Mouse (Mus musculus): ENCODE data around the gene Cfap100. TPM values are rescaled to one million over a fixed set of nuclear protein-coding genes. Genes with fewer than 3 reads are reported as not detected.

The Cfap100 gene
- 7.8 and 8.1 TPM in 2 replicates for polyA plus RNA-seq (2015; fragmentation: Nextera tagmentation; extraction: Ambion mirVana)

DNA sequence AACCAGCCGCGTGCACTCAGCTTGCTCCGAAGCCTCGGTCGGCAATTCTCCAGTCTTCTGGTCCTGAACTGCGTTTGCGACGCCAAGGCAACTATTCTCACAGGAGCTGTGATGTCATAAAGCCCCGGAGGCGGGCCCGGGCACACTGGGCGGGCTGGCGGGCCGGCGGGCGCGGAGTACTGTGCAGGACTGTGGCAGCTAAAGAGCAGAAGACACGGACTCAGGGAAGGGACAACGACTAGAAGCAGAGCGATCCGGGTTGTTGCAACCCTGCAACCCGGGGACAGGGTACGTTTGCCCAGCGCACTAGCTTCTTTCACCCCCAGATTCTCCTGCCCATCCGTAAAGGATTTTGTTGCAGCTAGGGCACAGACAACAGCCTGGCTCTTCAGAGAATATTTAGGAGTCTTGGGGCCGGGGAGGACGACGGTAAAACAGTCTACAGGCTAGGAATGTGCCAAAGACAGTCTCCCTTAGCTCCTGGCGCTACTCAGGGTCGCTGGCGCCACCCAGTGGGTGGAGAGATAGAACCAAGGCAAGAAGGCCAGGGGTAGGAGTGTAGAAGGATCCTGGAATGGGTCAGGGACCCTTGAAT lies at the start of gene Cfap100:
TSS of gene Cfap100 (minus strand) at position 418 of the 595 bp plus-strand sequence.
- peak; percentile 88 for ATAC-seq (replicated peaks)
- Histone ChIP-seq H3K4me3 (peak within 1 kb of the TSS; percentile 41), H3K27ac (peak within 1 kb of the TSS; percentile 76), H3K9ac (peak within 1 kb of the TSS; percentile 41), H3K4me1 (peaks cover 15% of the 10 kb centered on the region), H3K27me3 (replicated peaks) (no peaks in the 10 kb centered on the region), H3K36me3 (replicated peaks) (no peaks in the 10 kb centered on the region), H3K4me2 (peak within 1 kb of the TSS; percentile 65), H3K9me3 (no peaks in the 10 kb centered on the region)
- WGBS = under 1% methylated on average over 31 of the region's 31 CpGs

DNA sequence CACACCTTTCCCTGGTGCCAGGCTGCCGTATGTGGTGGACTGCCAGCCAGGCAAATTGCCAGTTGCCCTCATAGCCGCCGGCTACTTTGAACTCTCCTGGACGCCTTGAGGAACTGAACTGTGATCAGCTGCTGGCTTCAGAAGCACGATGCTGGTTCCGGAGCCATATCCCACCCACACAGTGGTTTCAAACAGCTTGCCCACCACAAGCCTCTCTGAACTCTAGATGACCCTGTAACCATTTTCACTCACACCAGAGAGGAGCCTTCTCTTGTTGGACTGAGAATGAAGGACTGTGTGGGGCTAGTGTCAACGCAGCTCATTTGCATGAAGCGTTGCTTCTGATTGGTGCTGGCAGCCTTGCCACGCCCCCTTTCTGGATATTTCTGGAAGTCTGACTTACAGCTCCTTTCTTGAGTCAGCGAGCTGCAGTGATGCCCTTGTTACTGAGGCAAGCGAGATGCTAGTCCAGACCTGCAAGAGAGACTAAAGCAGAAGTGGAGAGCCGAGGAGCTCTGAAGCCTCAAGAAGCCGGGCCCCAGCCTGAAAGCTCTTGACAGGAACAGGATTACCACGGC lies 48.4 kb upstream of the Cfap100 start:
- Histone ChIP-seq H3K4me1 (no peaks in the 10 kb centered on the region), H3K9me3 (no peaks in the 10 kb centered on the region), H3K4me3 (no peak overlapping the region), H3K27ac (no peak overlapping the region), H3K4me2 (no peak overlapping the region), H3K27me3 (replicated peaks) (no peaks in the 10 kb centered on the region), H3K36me3 (replicated peaks) (no peaks in the 10 kb centered on the region), H3K9ac (no peak overlapping the region)
- no peak for ATAC-seq (replicated peaks)
- WGBS = 70% methylated on average over 14 of the region's 14 CpGs

DNA sequence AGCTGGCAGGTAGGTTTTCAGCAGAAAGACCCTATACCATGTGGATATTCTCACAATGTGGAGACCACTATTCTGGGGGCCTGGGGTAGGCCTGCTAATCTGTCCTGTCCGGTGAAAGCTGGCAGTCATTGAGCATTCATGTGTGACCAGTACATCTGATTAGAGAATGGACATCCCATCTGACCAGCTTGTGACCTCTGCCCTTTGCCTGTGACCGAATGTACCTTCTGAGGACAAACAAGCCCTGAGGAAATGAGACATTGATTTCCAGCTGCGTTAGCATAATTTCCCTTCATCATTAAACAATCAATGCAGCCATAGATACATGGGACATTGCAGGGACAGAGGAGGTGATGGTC lies 47.2 kb upstream of the Cfap100 start:
- no peaks in the 10 kb centered on the region for H3K27me3 ChIP-seq (replicated peaks)
- H3K27ac ChIP-seq = no peak overlapping the region
- no peaks in the 10 kb centered on the region for H3K36me3 ChIP-seq (replicated peaks)
- H3K9me3 ChIP-seq = no peaks in the 10 kb centered on the region
- H3K4me1 ChIP-seq = no peaks in the 10 kb centered on the region
- no peak overlapping the region for H3K9ac ChIP-seq
- no peak for ATAC-seq (replicated peaks)
- H3K4me2 ChIP-seq = no peak overlapping the region
- 58% methylated on average over 3 of the region's 3 CpGs for WGBS
- H3K4me3 ChIP-seq = no peak overlapping the region

DNA sequence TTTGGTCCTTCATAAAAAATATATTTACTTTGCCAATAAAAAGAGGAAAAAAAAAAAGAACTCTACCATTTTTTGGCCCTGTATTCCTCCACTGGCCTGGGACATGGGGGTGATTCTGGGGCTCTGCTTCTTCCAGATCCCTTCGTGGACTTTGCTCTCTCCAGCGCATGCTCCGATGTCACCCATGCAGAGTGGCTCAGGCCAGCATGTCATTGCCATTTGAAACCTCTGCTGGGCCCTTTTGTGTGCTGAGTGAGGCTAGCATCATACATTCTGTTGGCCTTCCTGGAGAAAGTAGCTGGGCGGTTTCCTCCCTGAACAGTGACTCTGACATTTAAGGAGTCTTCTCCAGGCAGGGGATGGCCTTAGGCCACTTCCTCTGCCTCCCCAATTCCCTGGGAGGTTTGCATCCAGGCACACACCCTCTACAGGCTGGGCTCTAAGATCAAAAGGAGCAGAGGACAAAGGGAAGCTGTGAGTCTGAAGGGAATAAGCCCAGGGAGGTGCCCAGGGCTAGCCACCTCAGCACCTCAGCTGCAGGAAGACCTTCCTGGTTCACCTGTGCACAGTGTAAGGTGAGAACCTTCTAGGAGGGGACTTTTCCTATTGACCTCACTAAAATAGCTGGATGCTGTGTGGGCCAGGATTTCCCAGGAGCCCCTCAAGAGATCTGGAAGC lies 46.7 kb upstream of the Cfap100 start:
- no peaks in the 10 kb centered on the region for H3K4me1 ChIP-seq
- H3K27ac ChIP-seq = no peak overlapping the region
- no peak overlapping the region for H3K9ac ChIP-seq
- H3K4me3 ChIP-seq = no peak overlapping the region
- H3K9me3 ChIP-seq = no peaks in the 10 kb centered on the region
- H3K4me2 ChIP-seq = no peak overlapping the region
- no peak for ATAC-seq (replicated peaks)
- 75% methylated on average over 4 of the region's 4 CpGs for WGBS
- H3K36me3 ChIP-seq (replicated peaks) = no peaks in the 10 kb centered on the region
- H3K27me3 ChIP-seq (replicated peaks) = no peaks in the 10 kb centered on the region

DNA sequence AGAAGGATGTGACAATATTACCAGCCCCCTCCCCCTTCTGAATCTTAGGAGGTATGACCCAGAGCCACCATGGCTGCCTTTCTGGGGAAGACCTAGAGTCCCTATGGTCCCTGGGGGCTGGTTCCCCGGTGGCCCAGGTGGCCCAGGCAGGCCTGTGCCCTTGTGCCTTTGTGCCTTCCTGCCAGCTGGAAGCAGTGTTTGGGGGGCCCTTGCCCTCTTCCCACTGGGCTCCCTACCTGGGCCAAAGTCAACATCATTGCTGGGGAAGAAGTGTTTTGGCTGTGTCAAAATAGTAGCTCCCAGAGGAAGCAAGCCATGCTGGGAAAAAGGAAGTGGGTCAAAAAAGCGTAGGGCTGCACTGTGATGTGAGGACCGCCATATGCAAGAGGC lies 45.8 kb upstream of the Cfap100 start:
- no peaks in the 10 kb centered on the region for H3K36me3 ChIP-seq (replicated peaks)
- 86% methylated on average over 3 of the region's 3 CpGs for WGBS
- no peak for ATAC-seq (replicated peaks)
- no peak overlapping the region for H3K4me3 ChIP-seq
- no peaks in the 10 kb centered on the region for H3K27me3 ChIP-seq (replicated peaks)
- no peak overlapping the region for H3K27ac ChIP-seq
- H3K9ac ChIP-seq = no peak overlapping the region
- no peak overlapping the region for H3K4me2 ChIP-seq
- H3K4me1 ChIP-seq = no peaks in the 10 kb centered on the region
- H3K9me3 ChIP-seq = no peaks in the 10 kb centered on the region

DNA sequence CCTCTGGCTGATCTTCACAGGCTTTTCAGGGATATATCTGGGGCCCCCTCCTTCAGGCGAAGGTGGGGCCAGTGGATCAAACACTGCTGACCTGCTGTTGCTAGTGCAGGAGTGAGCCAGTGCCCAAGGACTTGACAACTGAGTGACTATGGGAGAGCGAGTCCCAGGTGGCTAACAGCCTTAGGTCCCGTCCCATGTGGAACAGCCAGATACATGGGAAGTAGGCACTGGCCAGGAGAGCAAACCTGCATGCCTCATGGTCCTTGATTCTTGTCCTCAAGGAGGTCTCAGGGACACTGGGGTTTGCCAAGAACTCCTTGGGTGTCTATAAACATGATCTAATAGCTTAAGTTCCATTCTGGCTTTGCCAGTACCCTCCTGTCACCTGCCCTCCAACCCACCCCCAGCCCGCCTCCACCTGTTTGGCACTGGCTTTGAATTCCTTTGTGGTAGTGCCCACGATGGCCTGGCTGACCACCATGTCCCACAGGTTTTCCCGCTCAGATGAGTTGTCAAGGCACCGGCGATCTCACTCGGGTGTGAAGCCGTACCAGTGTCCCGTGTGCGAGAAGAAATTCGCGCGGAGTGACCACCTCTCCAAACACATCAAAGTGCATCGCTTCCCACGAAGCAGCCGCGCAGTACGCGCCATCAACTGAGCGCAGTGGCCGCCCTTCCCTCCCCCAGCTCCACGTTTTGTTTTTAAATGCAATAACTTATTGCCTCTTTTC lies 45.2 kb upstream of the Cfap100 start:
- ATAC-seq (replicated peaks) = no peak
- WGBS = 94% methylated on average over 24 of the region's 24 CpGs
- H3K9ac ChIP-seq = no peak overlapping the region

DNA sequence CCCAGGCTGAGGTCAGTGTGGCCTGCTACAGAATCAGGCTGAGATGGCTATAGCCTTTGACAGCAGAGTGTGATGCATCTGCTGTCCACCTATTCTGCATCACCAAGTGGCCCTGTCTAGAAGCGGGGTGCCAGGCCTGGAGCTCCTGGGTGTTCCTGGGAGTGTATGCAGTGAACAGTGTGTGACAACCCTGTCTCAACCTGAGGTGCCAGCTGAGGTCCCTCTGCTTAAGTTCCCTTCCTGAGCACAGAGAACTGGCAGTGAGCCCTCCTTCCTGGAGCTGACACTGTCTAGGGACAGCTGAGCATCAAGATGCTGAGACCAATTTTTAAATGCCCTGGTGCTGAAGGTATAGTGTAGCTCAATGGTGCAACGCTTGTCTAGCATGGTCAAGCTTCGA lies 44.1 kb upstream of the Cfap100 start:
- H3K4me2 ChIP-seq = no peak overlapping the region
- no peak overlapping the region for H3K4me3 ChIP-seq
- no peaks in the 10 kb centered on the region for H3K9me3 ChIP-seq
- no peak for ATAC-seq (replicated peaks)
- H3K36me3 ChIP-seq (replicated peaks) = no peaks in the 10 kb centered on the region
- no peak overlapping the region for H3K27ac ChIP-seq
- WGBS = 94% methylated on average over 3 of the region's 3 CpGs
- no peaks in the 10 kb centered on the region for H3K27me3 ChIP-seq (replicated peaks)
- H3K4me1 ChIP-seq = no peaks in the 10 kb centered on the region
- no peak overlapping the region for H3K9ac ChIP-seq

More for the DNA sequence above, 45.2 kb upstream of the Cfap100 start:
- no peak overlapping the region for H3K4me2 ChIP-seq
- no peak overlapping the region for H3K27ac ChIP-seq
- no peak overlapping the region for H3K4me3 ChIP-seq
- no peaks in the 10 kb centered on the region for H3K27me3 ChIP-seq (replicated peaks)
- no peaks in the 10 kb centered on the region for H3K9me3 ChIP-seq
- no peaks in the 10 kb centered on the region for H3K36me3 ChIP-seq (replicated peaks)
- no peaks in the 10 kb centered on the region for H3K4me1 ChIP-seq

DNA sequence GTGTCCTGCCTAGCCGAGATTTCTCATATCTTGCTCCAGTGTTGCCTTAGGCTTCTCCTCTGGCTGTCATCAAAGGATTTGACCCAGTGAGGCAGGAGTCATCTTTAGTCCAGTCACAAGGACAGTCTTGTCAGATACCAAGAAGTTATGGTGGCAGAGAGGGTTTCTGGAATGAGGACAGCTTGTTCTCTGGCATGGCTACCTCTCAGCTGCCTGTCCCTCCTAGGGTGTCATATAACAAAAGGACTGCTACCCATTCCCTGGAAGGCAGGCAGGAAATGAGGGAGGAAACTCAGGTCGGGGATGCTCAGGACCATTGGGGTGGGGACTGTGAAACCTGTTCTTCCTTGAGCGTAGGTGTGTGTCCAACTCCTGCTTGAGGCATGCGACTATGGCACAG lies 43.5 kb upstream of the Cfap100 start:
- H3K36me3 ChIP-seq (replicated peaks) = no peaks in the 10 kb centered on the region
- 81% methylated on average over 4 of the region's 4 CpGs for WGBS
- ATAC-seq (replicated peaks) = no peak
- no peak overlapping the region for H3K4me2 ChIP-seq
- no peaks in the 10 kb centered on the region for H3K27me3 ChIP-seq (replicated peaks)
- no peak overlapping the region for H3K9ac ChIP-seq
- no peak overlapping the region for H3K4me3 ChIP-seq
- no peak overlapping the region for H3K27ac ChIP-seq
- no peaks in the 10 kb centered on the region for H3K9me3 ChIP-seq
- no peaks in the 10 kb centered on the region for H3K4me1 ChIP-seq

DNA sequence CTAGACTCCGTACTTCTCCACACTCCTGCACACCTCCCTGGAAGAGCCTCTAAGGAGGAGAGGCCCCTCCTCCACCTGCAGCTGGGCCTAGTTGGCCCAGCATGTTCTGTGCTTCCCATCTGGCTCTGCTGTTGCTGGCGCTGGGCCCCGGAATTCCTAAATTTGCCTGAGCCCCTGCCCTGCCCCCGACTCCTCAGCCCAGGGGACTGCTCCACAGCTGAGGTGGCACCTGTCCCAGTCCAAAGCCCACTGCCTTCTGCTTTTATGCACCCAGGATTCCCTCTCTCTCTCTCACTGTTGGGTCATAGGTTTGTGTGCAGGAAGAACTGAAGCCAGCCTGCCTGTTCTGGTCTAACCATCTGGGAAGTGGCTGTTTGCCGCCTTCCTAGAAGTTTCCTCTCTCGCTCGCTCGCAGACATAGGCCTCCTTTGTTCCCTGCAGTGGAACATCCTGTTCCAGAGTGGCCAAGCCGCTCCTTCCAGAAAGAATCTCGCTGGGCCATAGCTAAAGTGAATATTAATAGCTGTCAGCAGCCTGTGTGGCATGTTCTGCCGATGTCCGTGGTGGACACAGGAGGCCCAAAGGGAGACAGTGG lies 42.4 kb upstream of the Cfap100 start:
- ATAC-seq (replicated peaks) = no peak
- Histone ChIP-seq H3K4me3 (no peak overlapping the region), H3K4me2 (no peak overlapping the region), H3K4me1 (no peaks in the 10 kb centered on the region), H3K9ac (no peak overlapping the region), H3K36me3 (replicated peaks) (no peaks in the 10 kb centered on the region), H3K9me3 (no peaks in the 10 kb centered on the region), H3K27me3 (replicated peaks) (no peaks in the 10 kb centered on the region), H3K27ac (no peak overlapping the region)
- WGBS = 66% methylated on average over 12 of the region's 12 CpGs

DNA sequence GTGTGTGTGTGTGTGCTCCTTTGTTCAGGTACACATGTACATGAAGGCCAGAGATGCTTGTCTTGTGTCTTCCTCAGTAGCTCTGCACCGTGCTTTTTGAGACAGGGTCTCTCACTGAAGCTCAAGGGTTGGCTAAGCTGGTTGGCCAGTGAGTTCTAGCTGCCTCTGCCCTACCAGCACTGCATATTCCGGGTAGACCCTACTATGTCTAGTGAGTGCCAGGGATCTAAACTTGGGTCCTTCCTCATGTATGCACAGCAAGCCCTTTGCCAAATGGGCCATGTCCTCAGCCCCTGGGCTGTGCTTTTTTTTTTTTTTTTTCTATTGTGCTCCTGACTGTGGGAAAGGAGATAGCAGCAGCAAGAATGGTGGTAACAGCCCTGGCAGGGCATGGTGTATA lies 41.7 kb upstream of the Cfap100 start:
- WGBS = 92% methylated on average over 2 of the region's 2 CpGs
- ATAC-seq (replicated peaks) = no peak
- Histone ChIP-seq H3K27me3 (replicated peaks) (no peaks in the 10 kb centered on the region), H3K27ac (no peak overlapping the region), H3K36me3 (replicated peaks) (no peaks in the 10 kb centered on the region), H3K9ac (no peak overlapping the region), H3K4me1 (no peaks in the 10 kb centered on the region), H3K4me2 (no peak overlapping the region), H3K9me3 (no peaks in the 10 kb centered on the region), H3K4me3 (no peak overlapping the region)

DNA sequence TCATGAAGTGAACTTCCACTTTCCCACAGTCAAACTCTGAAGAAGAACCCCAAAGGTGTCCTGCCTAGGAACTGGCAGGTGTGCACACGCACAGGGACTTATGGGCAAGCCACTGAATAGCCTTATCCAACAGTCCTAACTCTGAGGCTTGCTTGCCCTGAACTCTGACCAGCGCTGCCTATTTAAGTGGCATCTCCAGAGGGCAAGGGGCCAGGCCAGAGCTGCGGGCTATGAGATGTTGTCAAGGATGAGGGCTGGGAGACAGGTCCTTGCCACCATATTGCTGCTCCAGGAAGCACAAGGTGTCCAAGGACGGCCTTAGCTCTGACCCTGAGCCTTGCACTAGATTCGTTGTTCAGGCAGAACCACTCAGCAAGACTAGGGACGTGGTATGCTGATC lies 40.4 kb upstream of the Cfap100 start:
- WGBS = 90% methylated on average over 6 of the region's 6 CpGs
- H3K9ac ChIP-seq = no peak overlapping the region
- ATAC-seq (replicated peaks) = no peak
- no peak overlapping the region for H3K4me2 ChIP-seq
- no peaks in the 10 kb centered on the region for H3K9me3 ChIP-seq
- peaks cover 9% of the 10 kb centered on the region for H3K27me3 ChIP-seq (replicated peaks)
- H3K36me3 ChIP-seq (replicated peaks) = no peaks in the 10 kb centered on the region
- no peak overlapping the region for H3K27ac ChIP-seq
- H3K4me1 ChIP-seq = peaks cover under 1% of the 10 kb centered on the region; the same call in 1 of the 2 replicates
- H3K4me3 ChIP-seq = no peak overlapping the region

DNA sequence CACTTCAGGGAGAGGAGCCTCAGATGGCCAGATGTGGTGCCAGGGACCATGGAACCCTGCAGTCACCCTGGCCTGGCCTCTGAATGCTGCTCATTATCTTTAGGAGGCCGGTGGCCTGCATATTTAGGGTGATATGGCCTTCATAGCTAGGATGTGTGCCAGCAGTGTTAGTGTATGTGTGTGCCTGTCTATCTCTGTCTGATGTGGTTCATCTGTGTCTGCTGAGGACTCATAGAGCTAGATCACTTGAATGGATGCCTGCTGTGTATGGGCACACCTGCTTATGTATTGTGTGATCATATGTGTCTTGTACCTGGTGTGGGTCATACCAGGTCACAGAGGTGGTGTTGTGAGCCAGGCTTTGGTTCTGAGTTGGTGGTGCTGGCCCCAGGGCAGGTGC lies 39.6 kb upstream of the Cfap100 start:
- no peak for ATAC-seq (replicated peaks)
- WGBS = 81% methylated on average over 1 of the region's 1 CpGs
- Histone ChIP-seq H3K4me1 (peaks cover 9% of the 10 kb centered on the region), H3K27me3 (replicated peaks) (peaks cover 11% of the 10 kb centered on the region), H3K9ac (no peak overlapping the region), H3K4me2 (no peak overlapping the region), H3K9me3 (no peaks in the 10 kb centered on the region), H3K27ac (no peak overlapping the region), H3K36me3 (replicated peaks) (no peaks in the 10 kb centered on the region), H3K4me3 (no peak overlapping the region)

Data from midbrain, embryonic 15.5 days (tissue).